Mouse (Mus musculus): ENCODE measurements around the gene Nipa2. TPM values are rescaled to one million over a fixed set of nuclear protein-coding genes. Genes with fewer than 3 reads are reported as not detected.

Gene Nipa2
- 134 TPM for polyA plus RNA-seq (2014; fragmentation: Illumina TruSeq; extraction: RNeasy Lipid Tissue Mini Kit (QIAGEN cat#74804); ENCODE audit: low read depth, low replicate concordance)

GRCm38 (mm10) chr7:55962004-55962908 is at the start of gene Nipa2:
Gene Nipa2 (minus strand): TSS chr7:55962476.

Other genes starting within 250 kb of the Nipa2 start
- 0.52 TPM for gene Siglech, start 194.3 kb downstream of the Nipa2 start, polyA plus RNA-seq (2014; fragmentation: Illumina TruSeq; extraction: RNeasy Lipid Tissue Mini Kit (QIAGEN cat#74804); ENCODE audit: low read depth, low replicate concordance)
- 30.1 TPM for gene Tubgcp5, start 168.3 kb downstream of the Nipa2 start, polyA plus RNA-seq (2014; fragmentation: Illumina TruSeq; extraction: RNeasy Lipid Tissue Mini Kit (QIAGEN cat#74804); ENCODE audit: low read depth, low replicate concordance)
- gene Cyfip1, start 120.7 kb downstream of the Nipa2 start, polyA plus RNA-seq (2014; fragmentation: Illumina TruSeq; extraction: RNeasy Lipid Tissue Mini Kit (QIAGEN cat#74804); ENCODE audit: low read depth, low replicate concordance) = 62.5 TPM
- 26.9 TPM for gene Nipa1, start 57.5 kb upstream of the Nipa2 start, polyA plus RNA-seq (2014; fragmentation: Illumina TruSeq; extraction: RNeasy Lipid Tissue Mini Kit (QIAGEN cat#74804); ENCODE audit: low read depth, low replicate concordance)
- 29.2 TPM for gene Herc2, start 87.7 kb upstream of the Nipa2 start, polyA plus RNA-seq (2014; fragmentation: Illumina TruSeq; extraction: RNeasy Lipid Tissue Mini Kit (QIAGEN cat#74804); ENCODE audit: low read depth, low replicate concordance)